Mouse (Mus musculus) lung, postnatal 36 days (tissue): ENCODE data around the gene Shisa6.

Experiments
- DNase-seq: peaks from one replicate; pipeline ENCODE4 v3.0.0; 2022; ENCODE audit warnings: mixed read lengths

Gene Shisa6

GRCm38 (mm10) chr11:66525371-66526045 is at the start of gene Shisa6:
Gene Shisa6, minus strand, starts transcription at chr11:66525964.
- no peak for DNase-seq

- DNase-seq: no peak
These were observed 48.1 kb upstream of the Shisa6 start for GRCm38 (mm10) chr11:66573888-66574287.

GRCm38 (mm10) chr11:66569045-66569444 is 43.3 kb upstream of the Shisa6 start:
- no peak for DNase-seq

- DNase-seq: no peak
These were observed 42.6 kb upstream of the Shisa6 start for GRCm38 (mm10) chr11:66568386-66568791.

DNA sequence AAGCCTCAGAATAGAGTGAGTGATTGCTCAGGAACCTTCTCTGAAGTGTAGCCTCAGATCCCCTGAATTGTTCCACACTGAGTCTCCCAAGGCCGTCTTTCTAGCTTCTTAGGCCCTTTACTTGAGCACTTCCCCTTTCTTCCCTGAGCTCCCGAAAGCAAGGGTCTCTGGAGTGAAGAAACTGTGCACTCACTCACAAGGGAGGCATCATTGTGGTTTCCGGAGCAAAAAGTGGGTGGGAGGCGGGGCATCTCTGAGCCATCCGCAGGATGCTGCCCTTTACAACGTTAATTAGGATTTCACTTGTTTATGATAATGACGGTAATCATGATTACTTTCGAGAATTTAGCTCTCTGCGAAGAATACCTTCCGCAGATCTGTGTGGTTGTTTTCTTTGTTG is 41.6 kb upstream of the Shisa6 start:
- DNase-seq: no peak

DNA sequence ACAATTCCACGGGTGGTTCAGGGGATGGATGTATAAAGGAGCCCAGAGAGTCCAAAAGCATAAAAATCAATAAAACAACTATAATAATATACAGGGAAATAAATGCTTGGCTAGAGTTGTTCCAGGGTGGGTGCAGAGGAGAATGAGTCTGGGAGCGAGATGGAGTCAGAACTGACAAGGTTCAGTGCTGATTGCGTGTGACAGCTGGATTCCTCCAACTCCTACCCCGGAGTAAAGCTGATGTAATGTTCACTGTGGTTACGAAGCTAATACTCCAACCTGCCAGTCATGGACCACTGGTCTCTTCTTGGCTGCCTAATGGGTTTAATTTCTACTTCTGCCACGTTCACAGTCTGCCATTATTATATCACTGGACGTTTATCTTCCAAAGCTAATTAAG is 36.5 kb upstream of the Shisa6 start:
- DNase-seq: no peak

GRCm38 (mm10) chr11:66537820-66538219 is 12.1 kb upstream of the Shisa6 start:
- no peak for DNase-seq

DNA sequence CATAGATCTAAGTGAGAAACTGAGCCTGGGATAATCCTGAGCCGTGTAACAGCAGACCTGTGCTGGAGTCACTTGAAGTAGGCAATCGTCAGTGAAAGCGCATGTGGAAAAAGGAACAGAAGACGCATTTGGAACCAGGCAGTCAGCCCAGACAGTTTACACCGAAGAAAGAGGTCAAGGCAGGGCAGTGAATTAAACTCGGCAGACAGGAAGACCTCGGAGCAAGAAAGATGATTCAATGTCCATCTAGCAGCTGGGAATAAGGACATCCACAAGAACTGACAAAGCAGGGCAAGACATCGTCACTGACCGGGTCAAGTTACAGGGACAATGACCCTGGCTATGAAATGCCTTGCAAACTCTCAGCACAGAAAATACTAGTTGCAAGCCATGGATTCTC is 10.1 kb upstream of the Shisa6 start:
- no peak for DNase-seq

- no peak for DNase-seq
These were observed 9.4 kb upstream of the Shisa6 start for GRCm38 (mm10) chr11:66535156-66535555.

DNA sequence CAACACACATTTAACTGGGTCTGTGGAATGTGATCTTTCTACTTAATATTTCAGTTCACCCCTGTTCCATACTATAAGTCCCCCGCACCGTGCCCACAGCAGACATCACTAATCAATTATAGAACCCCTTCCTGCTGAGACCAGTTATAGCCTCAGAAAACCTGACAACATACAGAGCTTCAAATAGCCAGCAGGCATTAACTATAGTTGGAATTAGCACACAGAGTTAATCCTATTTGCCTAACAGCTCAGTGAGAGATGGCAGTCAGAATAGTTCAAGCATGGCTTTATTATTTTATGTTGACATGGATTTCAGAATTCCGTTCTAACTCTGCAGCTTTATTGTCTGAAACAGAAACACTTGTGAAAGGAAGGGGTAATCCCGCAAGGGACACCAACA is 8.5 kb upstream of the Shisa6 start:
- DNase-seq: no peak

GRCm38 (mm10) chr11:66528146-66528545 is 2.4 kb upstream of the Shisa6 start:
- no peak for DNase-seq

GRCm38 (mm10) chr11:66527343-66527742 is 1.6 kb upstream of the Shisa6 start:
- DNase-seq: no peak

- no peak for DNase-seq
These were observed 1.2 kb upstream of the Shisa6 start for GRCm38 (mm10) chr11:66526981-66527320.

DNA sequence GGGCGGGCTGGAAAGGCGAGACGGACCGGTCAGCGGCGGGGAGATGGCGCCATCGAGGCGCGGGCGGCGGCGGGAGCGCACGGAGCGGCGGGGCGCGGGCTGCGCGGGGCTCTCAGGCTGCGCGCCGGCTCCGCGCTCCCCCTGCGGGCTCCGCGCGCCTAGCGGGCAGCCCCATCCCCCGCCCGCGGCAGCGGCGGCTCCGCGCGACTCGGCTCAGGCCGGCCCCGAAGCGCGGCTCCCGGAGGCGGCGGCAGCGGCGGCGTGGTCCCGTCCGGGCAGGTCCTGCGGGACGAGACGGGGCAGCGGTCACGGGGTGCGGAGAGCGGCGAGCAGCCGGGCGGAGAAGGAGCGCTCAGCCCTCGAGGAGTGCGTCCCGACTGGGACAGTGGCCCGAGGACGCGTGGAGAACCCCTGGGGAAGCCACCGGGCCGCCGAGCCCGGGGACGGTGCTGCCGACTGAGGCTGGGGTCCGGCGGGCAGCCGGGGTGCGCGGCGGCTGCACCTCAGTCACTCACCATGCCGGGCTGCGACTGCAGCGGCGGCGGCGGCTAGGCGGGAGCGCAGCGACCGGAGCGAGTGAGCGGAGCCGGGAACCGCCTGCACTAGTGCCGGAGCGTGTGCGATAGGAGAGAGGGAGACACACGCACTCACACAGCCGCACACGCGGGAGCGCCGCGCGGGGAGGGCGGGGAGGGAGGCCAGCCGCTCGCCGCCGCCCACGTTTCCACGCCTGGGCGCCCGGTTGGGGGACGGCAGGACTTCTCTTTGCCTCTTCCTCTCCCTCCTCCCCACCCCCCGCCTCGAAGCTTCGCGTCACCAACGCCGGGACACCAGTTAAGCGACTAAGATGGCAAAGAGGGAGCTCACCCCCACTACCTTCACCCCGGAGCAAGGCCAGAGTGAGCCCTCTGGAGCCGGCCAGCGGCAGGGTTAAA is 549 bp upstream of the Shisa6 start:
- no peak for DNase-seq

- no peak for DNase-seq
These were observed 1.5 kb downstream of the Shisa6 start for GRCm38 (mm10) chr11:66524251-66524650.

DNA sequence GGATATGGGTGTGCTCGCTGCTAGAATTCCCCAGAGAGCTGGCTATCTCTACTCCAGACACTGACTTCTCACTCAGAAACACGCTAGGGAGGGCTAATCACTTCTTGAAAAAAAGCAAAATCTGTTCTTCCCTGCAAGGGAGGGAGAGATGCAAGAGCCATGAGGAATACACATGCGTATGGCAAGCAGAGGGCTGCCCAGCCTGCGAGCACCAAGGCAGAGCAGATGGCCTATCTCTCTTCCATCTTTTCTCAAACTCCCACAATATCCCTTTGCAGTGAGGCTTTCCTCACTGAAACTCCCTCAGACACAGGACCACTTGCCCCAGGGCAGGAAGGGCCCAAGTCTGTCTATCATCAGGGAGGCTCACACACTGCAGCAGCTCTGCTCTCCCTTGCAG is 3.4 kb downstream of the Shisa6 start:
- DNase-seq: no peak

DNA sequence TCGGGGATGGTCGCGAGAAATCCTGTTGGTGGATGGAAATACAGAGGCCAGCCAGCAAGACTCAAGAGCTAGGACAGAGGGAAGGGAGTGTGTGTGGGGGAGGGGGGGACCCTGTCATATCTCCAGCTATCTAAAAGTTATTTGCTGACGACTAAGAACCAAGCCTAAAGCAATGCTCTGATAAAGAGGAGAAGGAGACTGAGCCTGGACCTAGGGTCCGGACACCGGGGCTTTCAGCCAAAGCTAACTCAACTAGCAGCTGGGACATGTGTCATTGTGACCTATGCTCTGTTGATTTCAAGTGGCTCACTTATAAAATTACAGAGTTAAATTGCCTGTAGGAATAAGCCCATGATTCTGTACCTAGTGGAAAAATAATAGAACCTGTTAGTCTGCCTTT is 6.4 kb downstream of the Shisa6 start:
- DNase-seq: no peak

GRCm38 (mm10) chr11:66514346-66514745 is 11.4 kb downstream of the Shisa6 start:
- DNase-seq: no peak

DNA sequence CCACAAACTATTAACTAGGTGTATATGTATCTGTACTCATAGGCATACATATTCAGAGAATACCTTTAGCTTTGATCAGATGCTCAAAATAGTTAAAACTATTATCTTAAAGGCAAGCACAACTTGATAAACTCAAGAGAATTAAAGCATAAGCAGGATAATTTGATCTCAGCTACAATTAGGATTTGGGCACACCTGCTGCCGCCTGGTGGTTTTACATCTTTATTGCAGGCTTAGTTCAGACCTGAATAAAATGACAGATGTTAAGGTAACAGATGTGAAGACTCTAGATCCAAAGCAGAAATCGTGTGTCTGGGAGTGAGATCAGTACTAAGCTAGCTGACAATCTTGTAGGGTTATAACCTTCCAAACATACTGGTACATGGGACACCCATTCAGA is 24.8 kb downstream of the Shisa6 start:
- DNase-seq: no peak

GRCm38 (mm10) chr11:66498857-66499445 is 26.8 kb downstream of the Shisa6 start:
- peak; percentile 13 for DNase-seq

GRCm38 (mm10) chr11:66496235-66496634 is 29.5 kb downstream of the Shisa6 start:
- DNase-seq: no peak

GRCm38 (mm10) chr11:66494391-66494790 is 31.4 kb downstream of the Shisa6 start:
- DNase-seq: no peak

- peak; percentile 9 for DNase-seq
These were observed 38.0 kb downstream of the Shisa6 start for GRCm38 (mm10) chr11:66487765-66488164.

GRCm38 (mm10) chr11:66482501-66482900 is 43.3 kb downstream of the Shisa6 start:
- DNase-seq: no peak
